Mouse (Mus musculus) ES-E14 (cell line): ENCODE results near the gene Smarcc2. TPM values are rescaled to one million over a fixed set of nuclear protein-coding genes. Genes with fewer than 3 reads are reported as not detected.
"Not testable (repeated sequence)": the region's sequence is repeated elsewhere in the genome, so short reads cannot be mapped to it uniquely, and the experiment has no call there.

Experiments used
- DNase-seq: peaks from one replicate; pipeline ENCODE4 v3.0.0-alpha.2; 2013; ENCODE audit warnings: low read depth, low spot score
- H3K27ac ChIP-seq: 2 replicates; pipeline ENCODE4 v1.5.1; 2012; ENCODE audit warnings: low read depth, mild to moderate bottlenecking, low read length, moderate library complexity, mixed read lengths; ENCODE audit not compliant: poor library complexity, insufficient read depth, severe bottlenecking
- H3K36me3 ChIP-seq: 2 replicates; pipeline ENCODE4 v1.6.1; 2012; ENCODE audit warnings: mild to moderate bottlenecking, low read length, moderate library complexity, mixed read lengths; ENCODE audit not compliant: control insufficient read depth, poor library complexity, insufficient read depth, severe bottlenecking
- H3K4me1 ChIP-seq, 2 experiments: fragments of 150-350 bp in 1 of 2; sonication (generic) in 1 of 2; 2 replicates each; pipeline ENCODE4 v1.6.1; 2012; ENCODE audit warnings: low read length in 2 of 2, mild to moderate bottlenecking in 1 of 2, mixed read lengths in 1 of 2; ENCODE audit not compliant: control insufficient read depth in 2 of 2, insufficient read depth in 2 of 2, poor library complexity in 1 of 2
- H3K4me3 ChIP-seq, 2 experiments: fragments of 150-350 bp in 1 of 2; sonication (generic) in 1 of 2; 2 replicates each; pipeline ENCODE4 v1.5.1; 2012; ENCODE audit warnings: low read length in 2 of 2, low read depth in 1 of 2, mild to moderate bottlenecking in 1 of 2, mixed read lengths in 1 of 2; ENCODE audit not compliant: insufficient read depth in 1 of 2, poor library complexity in 1 of 2, severe bottlenecking in 1 of 2
- H3K9ac ChIP-seq: 2 replicates; pipeline ENCODE4 v1.6.1; 2012; ENCODE audit warnings: low read depth, mild to moderate bottlenecking, low read length, mixed read lengths; ENCODE audit not compliant: poor library complexity, insufficient read depth, severe bottlenecking
- H3K9me3 ChIP-seq: fragments of 150-350 bp; sonication (generic); 2 replicates; pipeline ENCODE4 v1.6.1; 2012; ENCODE audit warnings: low read depth, mild to moderate bottlenecking, low read length; ENCODE audit not compliant: control insufficient read depth, insufficient read depth
- CHD2 ChIP-seq: IDR thresholded peaks from 2 replicates; pipeline ENCODE4 v1.6.1; 2014; ENCODE audit warnings: mild to moderate bottlenecking, low read depth, low read length, inconsistent platforms
- HCFC1 ChIP-seq: IDR thresholded peaks from 2 replicates; pipeline ENCODE4 v1.6.1; 2012; ENCODE audit warnings: low read length, inconsistent platforms, borderline replicate concordance; ENCODE audit not compliant: insufficient read depth
- MAFK ChIP-seq: IDR thresholded peaks from 2 replicates; pipeline ENCODE4 v1.6.1; 2014; ENCODE audit warnings: mild to moderate bottlenecking, low read depth, low read length, inconsistent platforms; ENCODE audit not compliant: insufficient read depth
- ZC3H11A ChIP-seq: IDR thresholded peaks from 2 replicates; pipeline ENCODE4 v1.6.1; 2012; ENCODE audit warnings: low read depth, mild to moderate bottlenecking, inconsistent platforms, low read length, borderline replicate concordance
- ZNF384 ChIP-seq: IDR thresholded peaks from 2 replicates; pipeline ENCODE4 v1.6.1; 2012; ENCODE audit warnings: low read depth, low read length, inconsistent platforms
- in situ Hi-C, 2 experiments: fragments of 600-800 bp; cut with MboI; formaldehyde crosslinking; loops; one replicate each; pipeline ENCODE4 v1.15.1; 2025; ENCODE audit warnings: low sequenced_read_pairs in 2 of 2, inconsistent platforms in 1 of 2; ENCODE audit not compliant: unreplicated experiment in 2 of 2
- total RNA-seq: library from RNA; depleted of rRNA; stranded (reverse); fragments of 300-350 nt; gene quantifications from 2 replicates; pipeline ENCODE4 v1.2.3, GENCODE M21; 2012

The Smarcc2 gene
- total RNA-seq, 1 experiment: 18.9 TPM

DNA sequence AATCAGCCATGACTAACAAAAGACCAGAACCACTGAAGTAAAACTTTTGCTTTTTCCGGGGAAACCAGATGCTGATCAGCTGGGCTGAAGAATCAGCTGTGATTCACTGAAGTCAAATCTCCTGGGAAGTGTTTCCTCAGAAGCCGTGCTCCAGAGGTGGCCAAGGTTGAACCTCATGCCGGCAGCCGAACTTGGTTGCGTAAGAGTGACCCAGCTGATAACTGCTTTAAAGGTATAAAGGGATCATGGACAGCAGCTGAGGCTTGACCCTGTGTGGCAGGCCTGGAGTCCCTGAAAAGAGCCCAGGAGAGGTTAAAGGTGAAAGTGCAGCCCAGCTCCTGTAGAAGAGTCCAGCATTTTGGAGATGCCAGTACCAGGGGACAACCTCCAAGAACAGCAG is 43.3 kb downstream of the Smarcc2 start:
- Histone ChIP-seq H3K4me1 (peaks cover 2 to 5% of the 10 kb centered on the region in 2 experiments; a peak in 1 of 4 replicates), H3K27ac (no peak overlapping the region), H3K9ac (no peak overlapping the region), H3K4me3 (no peak overlapping the region), H3K9me3 (no peaks in the 10 kb centered on the region), H3K36me3 (no peaks in the 10 kb centered on the region)
- in situ Hi-C loops: no loop called here
- TF ChIP-seq HCFC1 (no peak), MAFK (no peak), ZNF384 (no peak), ZC3H11A (no peak), CHD2 (no peak)
- no peak for DNase-seq

DNA sequence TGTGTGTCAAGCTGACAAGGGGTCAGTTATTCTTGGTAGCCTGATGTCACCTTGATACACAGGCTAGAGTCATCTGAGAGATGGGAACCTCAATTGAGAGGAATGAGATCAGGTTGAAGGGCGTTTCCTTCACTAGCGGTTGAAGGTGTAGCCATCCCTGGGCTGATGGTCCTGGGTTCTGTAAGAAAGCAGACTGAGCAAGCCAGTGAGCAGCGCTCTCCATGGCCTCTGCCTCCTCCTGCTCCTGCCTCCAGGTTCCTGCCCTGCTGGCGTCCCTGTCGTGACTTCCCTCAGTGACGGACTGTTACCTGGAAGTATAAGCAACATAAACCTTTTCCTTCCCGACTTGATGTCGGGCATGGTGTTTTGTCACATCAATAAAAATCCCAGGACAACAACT is 44.5 kb downstream of the Smarcc2 start:
- TF ChIP-seq MAFK: no peak
- no peak for TF ChIP-seq ZC3H11A
- TF ChIP-seq ZNF384: no peak
- TF ChIP-seq CHD2: no peak
- no peak for TF ChIP-seq HCFC1
- no peak for DNase-seq
- Histone ChIP-seq H3K4me1 (peaks cover 2 to 5% of the 10 kb centered on the region in 2 experiments; a peak in 1 of 4 replicates), H3K9ac (no peak overlapping the region), H3K9me3 (no peaks in the 10 kb centered on the region), H3K27ac (no peak overlapping the region), H3K4me3 (no peak overlapping the region), H3K36me3 (no peaks in the 10 kb centered on the region)
- in situ Hi-C loops: no loop called here

GRCm38 (mm10) chr10:128504012-128504411 is 45.0 kb downstream of the Smarcc2 start:
- in situ Hi-C loops: no loop called here
- Histone ChIP-seq H3K27ac (no peak overlapping the region), H3K4me3 (no peak overlapping the region), H3K4me1 (peaks cover 2 to 5% of the 10 kb centered on the region in 2 experiments; a peak in 1 of 4 replicates), H3K36me3 (no peaks in the 10 kb centered on the region), H3K9me3 (no peaks in the 10 kb centered on the region), H3K9ac (no peak overlapping the region)
- TF ChIP-seq HCFC1: no peak
- TF ChIP-seq ZC3H11A: no peak
- TF ChIP-seq ZNF384: no peak
- no peak for TF ChIP-seq MAFK
- TF ChIP-seq CHD2: no peak
- no peak for DNase-seq

- no peaks in the 10 kb centered on the region for H3K36me3 ChIP-seq
- no peaks in the 10 kb centered on the region for H3K9me3 ChIP-seq
- TF ChIP-seq ZNF384 (no peak), MAFK (no peak), HCFC1 (no peak), ZC3H11A (no peak), CHD2 (no peak)
- H3K4me3 ChIP-seq: no peak overlapping the region
- in situ Hi-C loops: no loop called here
- H3K9ac ChIP-seq: no peak overlapping the region
- H3K4me1 ChIP-seq: peaks cover 2 to 5% of the 10 kb centered on the region in 2 experiments; a peak in 1 of 4 replicates
- no peak for DNase-seq
- no peak overlapping the region for H3K27ac ChIP-seq
Observed at GRCm38 (mm10) chr10:128504641-128505370, 45.8 kb downstream of the Smarcc2 start.

- H3K9me3 ChIP-seq, DNase-seq, in situ Hi-C loops, H3K4me3 ChIP-seq, H3K9ac ChIP-seq, H3K4me1 ChIP-seq, H3K36me3 ChIP-seq, H3K27ac ChIP-seq: not testable (repeated sequence)
Observed at GRCm38 (mm10) chr10:128505371-128505667, 46.3 kb downstream of the Smarcc2 start.
